Mouse (Mus musculus) liver, embryonic 11.5 days (tissue): Measurements from ENCODE around the gene Otos. TPM values are rescaled to one million over a fixed set of nuclear protein-coding genes. Genes with fewer than 3 reads are reported as not detected.

Source experiments
- ATAC-seq: fragments of 200-750 bp; cut with Nextera tagmentation; replicated peaks from 2 replicates; pipeline ENCODE4 v1.8.0; 2017; ENCODE audit warnings: moderate number of reproducible peaks, mild to moderate bottlenecking, moderate TSS enrichment, moderate library complexity; ENCODE audit not compliant: low FRiP score
- DNase-seq: peaks from one replicate; pipeline ENCODE4 v3.0.0-alpha.2; 2017; ENCODE audit warnings: low spot score
- H3K27ac ChIP-seq: fragments of 300-500 bp; sonication (generic); 2 replicates; pipeline ENCODE4 v1.5.1; 2014; ENCODE audit warnings: mild to moderate bottlenecking, low read depth, low read length, control low read depth
- H3K27me3 ChIP-seq: fragments of 300-500 bp; sonication (generic); replicated peaks from 2 replicates; pipeline ENCODE4 v1.6.1; 2014; ENCODE audit warnings: low read length, mixed read lengths; ENCODE audit not compliant: control insufficient read depth, insufficient read depth
- H3K36me3 ChIP-seq: fragments of 300-500 bp; sonication (generic); 2 replicates; pipeline ENCODE4 v1.6.1; 2014; ENCODE audit warnings: mild to moderate bottlenecking, low read length, moderate library complexity, mixed read lengths; ENCODE audit not compliant: control insufficient read depth, insufficient read depth
- H3K4me1 ChIP-seq: fragments of 300-500 bp; sonication (generic); replicated peaks from 2 replicates; pipeline ENCODE4 v1.6.1; 2014; ENCODE audit warnings: low read length, mixed read lengths; ENCODE audit not compliant: control insufficient read depth, insufficient read depth
- H3K4me2 ChIP-seq: fragments of 300-500 bp; sonication (generic); 2 replicates; pipeline ENCODE4 v1.6.1; 2014; ENCODE audit warnings: mild to moderate bottlenecking, control low read depth, moderate library complexity
- H3K4me3 ChIP-seq: fragments of 300-500 bp; sonication (generic); 2 replicates; pipeline ENCODE4 v1.5.1; 2014; ENCODE audit warnings: low read depth, low read length, control low read depth
- H3K9ac ChIP-seq: fragments of 300-500 bp; sonication (generic); 2 replicates; pipeline ENCODE4 v1.6.1; 2014; ENCODE audit warnings: low read depth, low read length, control low read depth
- H3K9me3 ChIP-seq: fragments of 300-500 bp; sonication (generic); 2 replicates; pipeline ENCODE4 v1.6.1; 2016; ENCODE audit warnings: low read length, inconsistent platforms, mixed read lengths; ENCODE audit not compliant: control insufficient read depth
- WGBS: fragments of 180-500 bp; shearing (Covaris S2); extraction: QIAGEN DNeasy Blood & Tissue Kit; methylation state at CpG from one replicate; pipeline ENCODE4 v1.1.7; 2014; 5-methylcytosine and 5-hydroxymethylcytosine counted together
- polyA plus RNA-seq: library from polyadenylated mRNA; unstranded; fragments of >200 nt; fragmentation: Nextera tagmentation; extraction: Ambion mirVana; gene quantifications from 2 replicates; pipeline ENCODE4 v1.2.1, GENCODE M21; 2014

The Otos gene
- polyA plus RNA-seq, 1 experiment from 2014 or later, result not detected

DNA sequence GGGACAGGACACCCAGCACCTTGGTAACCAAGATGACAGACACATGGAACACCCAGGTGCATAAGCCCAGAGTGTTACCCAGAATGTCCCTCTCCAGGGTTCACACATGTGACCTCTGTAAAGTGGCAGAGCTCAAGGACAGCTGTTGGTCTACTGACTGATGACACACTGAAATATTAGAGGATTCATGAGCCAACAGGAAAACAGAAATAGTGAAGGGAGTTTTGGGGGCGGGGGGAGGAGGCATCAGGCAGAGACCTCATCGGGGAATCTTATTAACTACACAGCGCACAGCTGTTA is 28.0 kb upstream of the Otos start:
- Histone ChIP-seq H3K4me1 (no peaks in the 10 kb centered on the region), H3K4me3 (no peak overlapping the region), H3K4me2 (no peak overlapping the region), H3K9me3 (no peaks in the 10 kb centered on the region), H3K9ac (no peak overlapping the region), H3K36me3 (no peaks in the 10 kb centered on the region), H3K27me3 (no peaks in the 10 kb centered on the region; the same call in 1 of the 2 replicates), H3K27ac (no peak overlapping the region)
- 87% methylated on average over 3 of the region's 3 CpGs for WGBS
- DNase-seq (no peak), ATAC-seq (no peak)

DNA sequence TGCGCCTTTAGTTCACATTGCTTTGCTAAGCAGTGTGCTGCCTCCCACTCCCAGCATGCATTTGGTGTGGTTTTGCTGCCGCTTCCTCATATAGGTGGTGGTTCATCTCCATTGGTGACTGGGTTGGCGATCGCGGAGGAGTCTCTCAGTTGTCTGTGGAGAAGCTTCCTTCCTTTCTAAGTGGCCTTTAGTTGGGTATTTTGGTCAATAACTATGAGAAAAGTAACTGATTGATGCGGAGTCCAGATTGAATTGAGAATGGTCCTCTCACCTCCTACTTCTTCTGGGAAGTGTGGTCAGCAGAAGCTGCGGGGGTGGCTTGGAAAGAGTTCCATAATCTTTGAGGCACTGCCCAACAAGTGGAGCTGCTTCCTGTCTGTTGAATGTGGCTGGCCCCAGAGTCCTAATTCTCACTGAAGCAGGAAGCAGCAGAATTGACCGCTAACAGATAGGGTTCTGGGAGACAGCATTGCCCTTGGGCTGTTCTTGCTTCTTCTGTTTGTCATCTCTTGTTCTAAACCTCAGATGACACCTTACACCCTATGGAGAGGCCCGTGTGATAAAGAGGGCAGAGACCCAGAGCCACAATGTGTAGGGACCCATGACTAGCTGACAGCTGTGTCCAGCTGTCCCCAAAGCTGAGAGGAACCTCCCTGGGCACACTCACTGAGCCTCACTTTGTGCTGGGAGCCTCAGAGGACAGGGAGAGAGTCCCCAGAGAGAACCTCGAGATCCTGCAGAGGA is 27.5 kb upstream of the Otos start:
- DNase-seq, result no peak
- 36% methylated on average over 10 of the region's 10 CpGs for WGBS

DNA sequence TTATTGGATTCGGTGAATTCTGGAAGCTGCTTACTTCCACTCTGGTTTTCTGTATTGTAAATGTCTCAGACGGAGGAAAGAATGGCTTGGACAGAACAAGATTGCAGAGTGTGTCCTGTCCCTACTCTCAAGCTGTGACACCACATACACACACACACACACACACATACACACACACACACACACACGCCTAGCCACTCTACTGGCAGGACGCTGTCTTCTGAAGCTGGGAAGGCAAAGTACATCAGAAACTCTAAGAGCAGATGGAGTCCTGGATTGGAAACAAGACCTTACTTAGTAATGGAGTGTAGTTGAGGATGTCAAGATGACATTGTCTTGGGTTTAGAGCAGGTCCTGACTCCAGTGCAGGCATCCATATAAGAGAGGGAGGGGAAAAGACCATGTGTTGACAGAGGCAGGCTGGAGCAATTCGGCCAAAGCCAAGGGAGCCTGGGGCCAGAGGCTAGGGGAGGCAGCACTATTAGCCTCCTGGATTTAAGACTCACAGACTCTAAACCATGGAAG is 24.7 kb upstream of the Otos start:
- 84% methylated on average over 5 of the region's 5 CpGs for WGBS
- DNase-seq, result no peak
- no peak for ATAC-seq
- no peaks in the 10 kb centered on the region; the same call in 1 of the 2 replicates for H3K27me3 ChIP-seq
- H3K4me3 ChIP-seq, result no peak overlapping the region
- no peak overlapping the region for H3K27ac ChIP-seq
- no peak overlapping the region for H3K9ac ChIP-seq
- H3K9me3 ChIP-seq, result no peaks in the 10 kb centered on the region
- no peak overlapping the region for H3K4me2 ChIP-seq
- H3K4me1 ChIP-seq, result no peaks in the 10 kb centered on the region
- H3K36me3 ChIP-seq, result no peaks in the 10 kb centered on the region

More for the DNA sequence above, 27.5 kb upstream of the Otos start:
- no peaks in the 10 kb centered on the region for H3K9me3 ChIP-seq
- no peak overlapping the region for H3K4me2 ChIP-seq
- H3K36me3 ChIP-seq, result no peaks in the 10 kb centered on the region
- ATAC-seq, result no peak
- H3K4me1 ChIP-seq, result no peaks in the 10 kb centered on the region
- no peak overlapping the region for H3K9ac ChIP-seq
- no peaks in the 10 kb centered on the region; the same call in 1 of the 2 replicates for H3K27me3 ChIP-seq
- no peak overlapping the region for H3K27ac ChIP-seq
- no peak overlapping the region for H3K4me3 ChIP-seq

DNA sequence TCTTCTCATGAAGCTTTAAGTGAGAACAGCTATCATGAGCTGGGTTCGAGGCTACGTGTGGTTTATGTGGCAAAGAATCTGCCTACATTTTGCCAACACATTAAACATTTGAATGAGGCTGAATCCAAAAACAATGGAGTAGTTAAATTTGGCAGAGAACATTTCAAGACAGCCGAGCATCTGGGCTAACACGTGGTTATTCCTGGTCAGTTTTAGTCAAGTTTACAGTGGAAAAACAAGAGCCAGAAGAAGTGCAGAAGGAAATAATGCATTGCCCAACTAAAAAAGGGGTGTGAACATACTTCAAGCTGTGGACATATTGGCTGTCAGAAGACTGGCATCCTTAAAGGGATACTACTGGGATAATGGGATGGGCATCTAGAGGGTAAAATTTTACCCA is 22.7 kb upstream of the Otos start:
- Histone ChIP-seq H3K4me1 (no peaks in the 10 kb centered on the region), H3K9ac (no peak overlapping the region), H3K36me3 (no peaks in the 10 kb centered on the region), H3K9me3 (no peaks in the 10 kb centered on the region), H3K4me2 (no peak overlapping the region), H3K27me3 (no peaks in the 10 kb centered on the region), H3K4me3 (no peak overlapping the region), H3K27ac (no peak overlapping the region)
- 78% methylated on average over 4 of the region's 4 CpGs for WGBS
- ATAC-seq (no peak), DNase-seq (no peak)

DNA sequence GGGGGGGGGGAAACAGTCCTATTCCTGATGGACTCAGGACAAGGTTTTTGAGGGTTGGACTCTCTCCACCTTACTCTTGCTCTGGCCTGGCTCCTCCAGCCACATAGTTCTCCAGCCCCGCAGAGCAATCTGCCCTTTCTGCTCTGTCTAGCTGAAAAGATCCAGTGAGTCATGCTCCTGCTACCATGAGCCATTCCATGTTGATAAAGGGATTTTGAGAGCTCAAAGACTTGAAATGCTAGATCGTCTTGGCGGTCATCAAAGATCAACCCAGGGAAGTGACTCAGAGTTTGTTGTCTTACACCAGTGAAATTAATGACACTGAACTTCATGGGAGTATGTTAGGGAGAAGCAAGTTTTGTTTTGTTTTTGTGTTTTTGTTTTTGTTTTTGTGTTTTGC is 20.8 kb upstream of the Otos start:
- H3K4me3 ChIP-seq, result no peak overlapping the region
- no peaks in the 10 kb centered on the region for H3K9me3 ChIP-seq
- H3K27me3 ChIP-seq, result no peaks in the 10 kb centered on the region
- DNase-seq (no peak), ATAC-seq (no peak)
- no peaks in the 10 kb centered on the region for H3K36me3 ChIP-seq
- WGBS, result 88% methylated on average over 3 of the region's 3 CpGs
- H3K27ac ChIP-seq, result no peak overlapping the region
- no peaks in the 10 kb centered on the region for H3K4me1 ChIP-seq
- H3K4me2 ChIP-seq, result no peak overlapping the region
- H3K9ac ChIP-seq, result no peak overlapping the region

DNA sequence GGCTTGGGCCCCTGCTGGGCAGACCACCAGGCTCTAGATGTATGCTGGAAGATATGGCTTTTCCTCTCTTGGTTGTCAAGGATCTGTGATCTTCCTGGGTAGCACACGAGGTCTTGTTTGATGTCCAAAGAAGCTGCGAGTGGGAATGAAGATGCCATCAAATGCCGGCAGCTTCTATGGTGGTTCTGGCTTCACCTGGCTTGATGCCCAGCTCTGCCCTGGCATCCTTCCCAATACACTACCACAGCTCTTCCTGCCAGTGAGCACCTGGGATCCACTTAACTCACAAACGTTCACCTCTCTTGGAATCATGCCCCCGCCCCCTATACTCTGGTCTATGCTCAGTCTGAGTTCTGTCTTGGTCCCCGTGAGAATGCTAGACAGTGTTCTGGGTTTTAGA is 18.5 kb upstream of the Otos start:
- DNase-seq (no peak), ATAC-seq (no peak)
- H3K4me3 ChIP-seq, result no peak overlapping the region
- no peaks in the 10 kb centered on the region for H3K9me3 ChIP-seq
- WGBS, result 80% methylated on average over 6 of the region's 6 CpGs
- H3K9ac ChIP-seq, result no peak overlapping the region
- H3K27me3 ChIP-seq, result no peaks in the 10 kb centered on the region
- H3K4me2 ChIP-seq, result no peak overlapping the region
- no peak overlapping the region for H3K27ac ChIP-seq
- H3K36me3 ChIP-seq, result no peaks in the 10 kb centered on the region
- H3K4me1 ChIP-seq, result no peaks in the 10 kb centered on the region

DNA sequence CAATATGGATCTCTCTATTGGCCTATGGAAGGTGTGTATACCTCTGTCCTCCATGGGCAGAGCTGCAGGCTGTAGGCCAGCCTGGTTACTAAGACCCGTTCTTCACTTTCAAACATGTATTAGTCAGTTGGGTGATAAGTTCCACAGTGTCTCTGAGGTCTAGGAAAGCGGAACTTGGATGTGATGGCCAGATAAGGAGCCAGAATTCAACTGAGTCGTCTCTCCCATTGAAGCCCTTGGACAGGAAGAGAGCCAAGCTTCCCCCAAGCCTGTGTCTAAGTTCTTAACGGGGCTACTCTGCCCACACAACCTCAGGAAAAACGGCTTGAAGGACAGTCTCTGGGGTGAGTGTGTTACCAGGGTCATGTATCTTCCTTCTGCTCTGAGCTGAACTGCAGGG is 10.8 kb upstream of the Otos start:
- Histone ChIP-seq H3K36me3 (no peaks in the 10 kb centered on the region), H3K4me2 (no peak overlapping the region), H3K27ac (no peak overlapping the region), H3K9me3 (no peaks in the 10 kb centered on the region), H3K4me1 (peaks cover 4% of the 10 kb centered on the region), H3K9ac (no peak overlapping the region), H3K4me3 (no peak overlapping the region), H3K27me3 (no peaks in the 10 kb centered on the region; the same call in 1 of the 2 replicates)
- no peak for DNase-seq
- ATAC-seq, result no peak
- WGBS, result 33% methylated on average over 5 of the region's 5 CpGs

DNA sequence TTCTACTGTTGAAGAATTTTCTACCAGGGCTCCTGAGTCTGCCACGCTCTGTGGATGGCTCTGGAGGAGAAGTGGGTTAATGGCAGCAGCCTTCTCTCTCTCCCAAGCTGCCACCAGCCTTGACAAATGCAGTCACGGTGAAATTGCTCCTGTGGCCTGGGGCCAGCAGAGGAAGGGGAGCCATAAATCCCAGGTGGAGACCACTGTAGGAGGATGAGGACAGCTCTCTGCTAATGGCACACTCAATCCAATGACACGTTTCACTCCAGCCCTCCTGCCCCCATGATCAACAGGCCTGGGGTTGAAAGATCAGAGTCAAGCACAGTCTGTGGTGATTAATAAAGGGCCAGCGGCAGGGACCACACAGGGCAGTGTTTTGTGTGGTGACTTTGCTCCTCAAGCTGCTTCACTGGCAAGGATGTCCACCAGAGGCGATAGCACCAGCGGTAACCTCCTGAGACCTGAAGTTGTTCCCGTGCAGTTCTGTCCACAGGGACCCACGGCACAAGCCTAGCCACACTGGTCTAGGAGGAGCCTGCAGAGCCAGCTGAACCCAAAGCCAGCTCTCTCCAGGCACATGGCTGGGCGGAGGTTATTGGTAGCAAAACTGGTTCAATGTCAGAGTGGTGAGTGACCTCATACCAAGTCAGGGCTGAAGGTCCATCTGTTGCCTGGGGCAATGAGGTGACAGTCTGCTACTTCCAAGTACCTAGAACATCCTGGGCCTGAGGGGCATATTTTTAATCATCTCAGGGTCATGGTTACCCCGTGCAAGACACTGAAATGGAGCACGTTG is 8.6 kb upstream of the Otos start:
- peaks cover 4% of the 10 kb centered on the region for H3K4me1 ChIP-seq
- ATAC-seq, result no peak
- H3K4me3 ChIP-seq, result no peak overlapping the region
- no peak for DNase-seq
- H3K36me3 ChIP-seq, result no peaks in the 10 kb centered on the region
- no peaks in the 10 kb centered on the region; the same call in 1 of the 2 replicates for H3K27me3 ChIP-seq
- WGBS, result 75% methylated on average over 11 of the region's 11 CpGs
- no peak overlapping the region for H3K27ac ChIP-seq
- no peaks in the 10 kb centered on the region for H3K9me3 ChIP-seq
- H3K4me2 ChIP-seq, result no peak overlapping the region
- no peak overlapping the region for H3K9ac ChIP-seq
